Mouse (Mus musculus) brown adipose tissue, adult 24 weeks (tissue): Measurements from ENCODE around the gene Ucn2. TPM values are rescaled to one million over a fixed set of nuclear protein-coding genes. Genes with fewer than 3 reads are reported as not detected.

Source experiments
- H3K27ac ChIP-seq: fragments of 200-500 bp; replicated peaks from 2 replicates; pipeline ENCODE4 v1.5.1; 2012; ENCODE audit warnings: low read depth, mild to moderate bottlenecking, low read length
- H3K4me1 ChIP-seq: fragments of 200-500 bp; 2 replicates; pipeline ENCODE4 v1.6.1; 2012; ENCODE audit warnings: low read length, mixed read lengths; ENCODE audit not compliant: control insufficient read depth, insufficient read depth, insufficient read length
- H3K4me3 ChIP-seq: fragments of 200-500 bp; 2 replicates; pipeline ENCODE4 v1.5.1; 2012; ENCODE audit warnings: low read depth, mild to moderate bottlenecking, low read length, moderate library complexity; ENCODE audit not compliant: insufficient read depth
- polyA plus RNA-seq: library from polyadenylated mRNA; stranded (reverse); fragments of >200 nt; gene quantifications from 2 replicates; pipeline ENCODE4 v1.2.4, GENCODE M21; 2012; ENCODE audit not compliant: missing spikeins, insufficient read depth, insufficient read length

The Ucn2 gene
- polyA plus RNA-seq, 1 experiment = not detected

DNA sequence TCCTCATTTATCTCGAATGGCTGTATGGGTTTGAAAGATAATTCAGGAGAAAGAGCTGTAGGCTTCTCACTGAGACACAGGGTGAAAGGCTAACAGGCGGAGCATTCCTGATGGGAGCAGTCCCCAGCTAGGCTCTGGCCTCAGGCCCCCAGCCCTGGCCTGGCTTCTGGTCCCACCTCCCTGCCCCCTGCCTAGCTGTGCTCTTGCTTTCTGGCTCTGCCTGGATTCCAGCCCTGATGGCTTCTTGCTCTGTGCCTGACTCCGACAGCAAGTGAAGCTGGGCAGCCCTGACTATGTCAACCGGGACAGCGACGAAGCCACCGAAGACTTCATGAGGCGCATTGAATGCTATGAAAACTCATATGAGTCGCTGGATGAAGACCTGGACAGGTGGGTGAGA is 22.3 kb downstream of the Ucn2 start:
- H3K4me1 ChIP-seq = no peaks in the 10 kb centered on the region; the same call in 1 of the 2 replicates
- H3K4me3 ChIP-seq = no peak overlapping the region
- H3K27ac ChIP-seq = no peak overlapping the region

DNA sequence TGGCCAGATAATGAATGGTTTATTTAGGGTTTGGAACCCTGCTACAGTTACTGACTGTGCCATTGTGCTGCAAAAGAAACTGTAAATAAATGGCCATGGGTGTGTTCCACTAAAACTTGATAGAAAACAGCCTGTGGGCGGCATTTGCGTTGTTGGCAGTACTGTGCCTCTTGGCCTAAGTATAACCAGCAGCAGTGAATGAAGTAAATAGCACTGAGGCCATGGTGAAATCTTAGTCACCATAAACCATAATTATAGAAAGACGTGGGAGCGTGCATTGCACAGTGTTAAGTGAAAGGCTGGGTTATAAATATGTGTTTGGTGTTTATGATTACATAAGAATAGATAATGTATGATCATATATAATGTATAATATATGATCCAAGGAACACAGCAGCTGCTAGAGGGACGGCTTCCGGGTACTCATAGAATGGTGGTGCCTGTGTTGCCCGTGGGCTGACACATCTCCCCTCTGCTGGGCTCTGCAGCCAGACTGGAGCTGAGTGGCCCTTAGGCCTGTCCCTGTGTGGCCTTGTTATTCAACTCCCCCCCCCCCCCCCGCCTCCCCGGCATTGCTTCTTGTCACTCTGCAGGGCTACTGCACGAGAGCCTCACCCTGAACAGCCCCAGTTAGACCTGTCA is 23.3 kb downstream of the Ucn2 start:
- no peak overlapping the region for H3K27ac ChIP-seq
- no peaks in the 10 kb centered on the region; the same call in 1 of the 2 replicates for H3K4me1 ChIP-seq
- no peak overlapping the region for H3K4me3 ChIP-seq

DNA sequence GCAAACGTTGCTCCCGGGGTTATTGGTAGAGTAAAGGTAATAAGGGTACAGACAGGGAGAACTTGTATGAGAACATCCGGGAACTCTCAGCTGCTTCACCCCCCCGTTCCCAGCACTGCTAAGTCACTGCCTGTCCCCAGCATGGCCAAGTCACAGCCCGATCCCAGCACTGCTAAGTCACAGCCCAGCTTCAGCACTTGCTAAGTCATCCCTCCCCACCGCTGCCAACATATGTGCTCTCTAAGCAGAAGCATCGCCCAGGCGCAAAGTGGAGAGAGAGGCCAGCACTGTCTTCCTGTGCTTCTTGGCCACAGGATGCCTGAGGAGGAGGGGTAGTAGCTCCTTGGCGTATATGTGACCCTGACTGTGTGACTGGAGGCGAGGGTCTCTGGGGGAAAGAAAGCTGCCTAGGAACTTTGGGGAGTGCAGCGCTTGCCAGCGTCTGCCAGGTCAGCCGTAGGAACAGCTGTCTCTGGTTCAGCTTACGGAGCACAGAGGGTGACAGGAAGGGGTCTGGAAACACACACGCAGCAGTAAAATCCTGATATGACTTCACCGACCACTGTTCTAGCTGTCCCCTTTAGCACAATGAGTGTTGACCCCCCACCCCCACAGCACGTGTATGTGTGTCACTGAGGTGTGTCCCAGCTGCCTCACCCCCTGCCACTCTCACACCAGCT is 24.0 kb downstream of the Ucn2 start:
- H3K4me3 ChIP-seq = no peak overlapping the region
- H3K4me1 ChIP-seq = no peaks in the 10 kb centered on the region; the same call in 1 of the 2 replicates
- H3K27ac ChIP-seq = no peak overlapping the region

DNA sequence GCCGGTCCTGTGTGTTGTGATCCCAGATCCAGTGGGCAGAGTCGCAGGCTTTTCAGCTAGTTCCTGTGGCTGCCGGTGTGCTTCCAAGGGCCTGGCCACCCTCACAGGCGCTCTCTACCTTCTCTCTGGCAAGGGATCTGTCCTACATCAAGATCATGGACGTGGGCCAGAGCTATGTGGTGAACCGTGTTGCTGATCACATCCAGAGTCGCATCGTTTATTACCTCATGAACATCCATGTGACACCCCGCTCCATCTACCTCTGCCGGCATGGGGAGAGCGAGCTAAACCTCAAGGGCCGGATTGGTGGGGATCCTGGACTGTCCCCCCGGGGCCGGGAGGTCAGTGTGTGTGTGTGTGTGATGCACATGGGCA is 24.5 kb downstream of the Ucn2 start:
- H3K4me3 ChIP-seq = no peak overlapping the region
- no peak overlapping the region for H3K27ac ChIP-seq

DNA sequence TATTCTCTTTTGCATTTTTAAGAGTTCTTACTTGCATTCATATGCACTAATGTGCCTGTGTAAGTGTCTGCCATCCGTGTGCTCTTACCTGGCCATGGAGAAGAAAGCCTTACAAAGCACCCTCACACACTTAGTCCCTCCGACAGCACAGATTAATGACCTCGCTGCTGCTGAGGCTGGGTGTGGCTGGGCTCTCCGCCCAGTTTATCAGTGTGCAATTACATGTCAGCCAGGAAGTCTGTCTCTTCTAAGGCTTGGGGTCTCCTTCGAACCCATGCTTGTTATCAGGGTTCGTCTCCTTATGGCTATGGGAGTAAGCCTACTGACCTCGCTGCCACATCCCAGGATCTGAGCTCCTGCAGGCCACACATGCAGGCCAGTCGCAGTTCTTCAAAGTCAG is 29.6 kb downstream of the Ucn2 start:
- H3K4me3 ChIP-seq = no peak overlapping the region
- H3K27ac ChIP-seq = no peak overlapping the region
- no peaks in the 10 kb centered on the region; the same call in 1 of the 2 replicates for H3K4me1 ChIP-seq

More for the DNA sequence above, 24.5 kb downstream of the Ucn2 start:
- no peaks in the 10 kb centered on the region; the same call in 1 of the 2 replicates for H3K4me1 ChIP-seq

DNA sequence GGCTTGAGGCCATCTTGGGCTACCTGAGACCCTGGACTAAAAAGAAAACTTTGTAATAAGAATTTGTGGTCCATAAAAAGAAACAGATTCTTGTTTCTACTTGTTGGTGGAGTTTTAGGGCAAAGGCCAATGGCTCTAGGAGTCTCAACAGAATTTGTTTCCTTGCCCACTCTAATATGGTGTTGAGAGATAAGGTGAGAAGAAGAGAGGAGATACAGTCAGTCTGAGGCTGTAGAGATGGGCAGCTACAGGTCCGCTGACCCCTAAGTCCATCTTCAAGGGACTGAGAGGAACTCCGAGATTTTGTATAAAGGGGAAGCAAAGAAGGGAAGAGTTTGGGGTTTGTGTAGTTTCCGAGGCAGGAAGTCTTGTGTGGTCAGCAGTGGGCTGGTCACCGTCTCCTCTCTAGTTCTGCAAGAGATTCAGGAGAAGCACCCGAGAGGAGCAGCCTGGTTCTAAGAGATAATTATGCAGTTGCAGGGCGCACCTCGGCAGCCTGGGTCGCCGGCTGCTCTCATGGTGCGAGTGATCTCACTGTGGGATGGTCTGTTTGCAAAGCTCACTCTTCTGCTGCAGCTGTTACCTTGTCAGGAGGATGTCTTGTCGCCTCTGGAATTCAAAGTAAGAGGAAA is 31.3 kb downstream of the Ucn2 start:
- Histone ChIP-seq H3K4me1 (no peaks in the 10 kb centered on the region), H3K4me3 (peak overlapping the region; percentile 32), H3K27ac (peak overlapping the region; percentile 55)

DNA sequence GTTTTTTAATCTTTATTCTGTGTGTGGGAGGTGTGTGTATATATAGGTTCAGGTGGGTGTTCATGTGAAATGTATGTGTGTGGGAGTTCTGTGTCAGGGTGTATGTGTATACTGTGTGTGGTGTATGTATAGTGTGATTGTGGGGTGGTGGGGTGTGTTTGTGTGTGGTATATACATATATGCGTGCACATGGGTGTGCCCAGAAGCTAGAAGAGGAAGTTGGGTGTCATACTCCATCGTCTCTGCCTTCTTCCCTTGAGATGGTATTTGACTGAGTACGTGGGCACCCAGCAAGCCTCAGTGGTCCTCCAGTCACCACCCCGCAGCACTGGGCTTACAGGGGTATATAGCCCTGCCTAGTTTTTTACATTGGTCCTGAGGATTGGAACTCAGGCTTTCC is 35.6 kb downstream of the Ucn2 start:
- peaks cover 5% of the 10 kb centered on the region for H3K4me1 ChIP-seq
- no peak overlapping the region for H3K4me3 ChIP-seq
- H3K27ac ChIP-seq = peak overlapping the region; percentile 52

DNA sequence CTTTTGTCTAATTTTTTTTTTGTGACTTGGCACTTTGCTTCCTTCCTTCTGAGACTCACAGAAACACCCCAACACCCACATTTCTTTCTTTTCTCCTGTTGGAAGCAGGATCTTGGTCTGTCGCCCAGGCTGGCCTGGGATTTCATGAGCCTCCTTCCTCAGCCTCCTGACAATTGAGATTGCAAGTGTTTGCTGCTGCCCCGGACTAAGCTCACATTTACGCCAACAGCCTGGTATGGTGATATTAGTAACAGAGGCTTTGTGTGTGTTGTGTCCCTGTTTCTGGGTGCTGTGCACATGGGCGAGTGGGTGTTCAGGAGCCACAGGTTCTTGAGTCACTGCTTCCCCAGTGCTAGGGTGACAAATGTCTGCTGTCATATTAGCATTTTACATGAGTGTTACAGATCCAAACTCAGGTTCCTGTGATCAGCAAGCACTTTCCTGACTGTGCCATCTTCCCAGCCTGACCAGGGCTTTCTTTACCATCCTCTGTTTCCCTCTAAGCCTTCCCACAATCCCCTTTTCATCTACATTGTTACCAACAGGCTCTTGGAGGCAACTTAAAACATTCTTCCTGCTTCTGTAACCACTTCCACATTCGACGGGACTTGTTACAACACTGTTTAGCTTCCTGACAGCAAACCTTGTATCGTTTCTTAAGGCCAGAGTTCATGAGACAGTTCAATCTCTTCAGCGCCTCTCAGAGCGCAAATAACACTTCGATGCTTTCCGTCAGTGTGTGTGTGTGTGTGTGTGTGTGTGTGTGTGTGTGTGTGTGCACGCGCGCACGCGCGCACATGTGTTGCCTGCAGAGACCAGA is 37.3 kb downstream of the Ucn2 start:
- Histone ChIP-seq H3K27ac (peak overlapping the region; percentile 64), H3K4me3 (no peak overlapping the region), H3K4me1 (peaks cover 8% of the 10 kb centered on the region)

DNA sequence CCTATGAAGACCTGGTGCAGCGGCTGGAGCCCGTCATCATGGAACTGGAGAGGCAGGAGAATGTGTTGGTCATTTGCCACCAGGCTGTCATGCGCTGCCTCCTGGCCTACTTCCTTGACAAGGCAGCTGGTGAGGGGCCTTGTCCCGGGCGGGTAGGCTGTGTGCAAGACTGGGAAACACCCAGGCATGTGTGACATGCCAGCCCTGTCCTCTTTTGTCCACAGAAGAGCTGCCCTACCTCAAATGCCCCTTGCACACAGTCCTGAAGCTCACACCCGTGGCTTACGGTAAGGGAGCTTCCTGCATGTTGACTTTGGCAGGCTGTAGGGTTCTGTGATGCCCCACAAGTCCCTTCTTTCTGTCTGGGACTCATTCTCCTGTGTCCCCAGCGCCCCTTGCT is 41.7 kb downstream of the Ucn2 start:
- Histone ChIP-seq H3K27ac (0 out of 2 replicates have a peak overlapping the region, but pooled peaks have one; percentile 17), H3K4me1 (peaks cover 8% of the 10 kb centered on the region), H3K4me3 (no peak overlapping the region)

DNA sequence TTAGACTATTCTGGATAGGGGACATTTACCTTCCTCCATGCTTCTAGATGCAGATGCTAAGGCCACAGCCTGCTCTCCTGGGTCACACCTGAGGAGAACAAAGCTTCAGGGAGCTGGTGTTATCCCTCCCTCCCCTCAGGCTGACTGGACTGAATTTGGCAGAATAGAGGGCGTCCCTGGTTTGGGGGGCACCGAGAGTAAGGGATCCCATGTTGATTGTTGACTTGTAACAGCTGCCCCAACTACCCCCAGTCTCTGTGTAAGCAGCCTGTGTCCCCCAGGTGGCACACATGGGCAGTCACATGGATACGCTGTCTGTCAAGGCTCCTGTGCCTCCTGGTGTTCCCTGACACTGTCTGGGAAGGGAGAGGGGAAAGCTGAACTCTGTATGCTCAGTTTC is 42.6 kb downstream of the Ucn2 start:
- Histone ChIP-seq H3K4me3 (no peak overlapping the region), H3K4me1 (peaks cover 8% of the 10 kb centered on the region), H3K27ac (no peak overlapping the region)

DNA sequence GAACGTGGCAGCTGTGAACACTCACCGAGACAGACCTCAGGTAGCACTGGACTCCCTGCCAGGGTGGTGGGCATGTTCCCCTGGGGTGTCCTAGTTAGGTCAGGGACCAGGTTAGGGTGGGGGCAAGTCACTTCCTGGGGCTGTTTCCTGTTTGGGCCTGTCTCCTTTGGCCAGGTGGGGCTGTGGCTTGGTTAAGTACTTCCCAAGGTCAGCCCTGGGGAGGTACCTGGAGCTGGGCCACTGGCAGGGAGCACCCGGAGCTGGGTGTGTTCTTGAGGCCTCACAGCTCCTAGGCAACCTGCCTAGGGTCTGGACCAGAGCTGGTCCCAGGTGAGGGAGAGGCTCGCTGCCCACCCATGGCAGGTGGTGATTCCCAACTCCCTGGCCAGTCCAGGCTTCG is 43.1 kb downstream of the Ucn2 start:
- H3K27ac ChIP-seq = no peak overlapping the region

DNA sequence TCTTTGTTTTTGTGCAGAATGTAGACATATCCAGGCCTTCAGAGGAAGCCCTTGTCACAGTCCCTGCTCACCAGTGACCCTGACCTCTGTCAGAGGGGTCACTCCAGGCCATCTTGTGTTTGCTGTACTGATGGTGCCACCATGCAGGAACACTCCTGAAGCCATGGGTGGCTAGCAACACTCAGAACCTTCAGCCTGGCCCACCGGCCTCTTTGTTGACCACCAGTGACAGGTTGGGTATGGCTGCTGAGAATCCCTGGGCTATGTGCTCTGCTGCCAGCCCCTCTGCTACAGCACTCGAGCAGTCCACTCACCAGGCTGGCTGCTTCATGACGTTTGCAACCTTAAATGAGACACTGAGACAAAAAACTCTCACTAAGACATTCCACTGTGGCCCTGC is 44.5 kb downstream of the Ucn2 start:
- Histone ChIP-seq H3K4me3 (no peak overlapping the region), H3K27ac (no peak overlapping the region)

More for the DNA sequence above, 43.1 kb downstream of the Ucn2 start:
- Histone ChIP-seq H3K4me3 (no peak overlapping the region), H3K4me1 (peaks cover 4% of the 10 kb centered on the region)

DNA sequence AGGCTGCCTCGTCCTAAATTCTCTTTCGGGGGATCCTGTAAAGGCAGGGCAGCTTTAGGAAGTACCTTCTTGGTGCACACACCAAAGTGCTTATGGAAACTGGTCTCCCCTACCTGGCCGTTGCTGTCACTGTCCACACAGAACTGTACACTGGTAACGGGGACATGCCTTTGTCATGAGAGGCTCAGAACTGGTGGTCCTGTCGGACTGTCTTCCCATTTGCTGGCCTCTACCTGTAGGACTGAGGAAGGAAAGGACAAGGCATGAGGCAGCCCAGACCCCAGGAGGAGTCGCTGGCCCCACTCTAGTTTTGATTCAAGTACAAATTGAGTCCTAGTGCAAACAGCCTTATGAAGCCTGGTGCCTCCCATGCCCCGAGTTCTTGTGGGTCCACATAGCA is 45.2 kb downstream of the Ucn2 start:
- H3K4me1 ChIP-seq = peaks cover 4% of the 10 kb centered on the region
- no peak overlapping the region for H3K4me3 ChIP-seq
- no peak overlapping the region for H3K27ac ChIP-seq

More for the DNA sequence above, 44.5 kb downstream of the Ucn2 start:
- H3K4me1 ChIP-seq = peaks cover 4% of the 10 kb centered on the region

DNA sequence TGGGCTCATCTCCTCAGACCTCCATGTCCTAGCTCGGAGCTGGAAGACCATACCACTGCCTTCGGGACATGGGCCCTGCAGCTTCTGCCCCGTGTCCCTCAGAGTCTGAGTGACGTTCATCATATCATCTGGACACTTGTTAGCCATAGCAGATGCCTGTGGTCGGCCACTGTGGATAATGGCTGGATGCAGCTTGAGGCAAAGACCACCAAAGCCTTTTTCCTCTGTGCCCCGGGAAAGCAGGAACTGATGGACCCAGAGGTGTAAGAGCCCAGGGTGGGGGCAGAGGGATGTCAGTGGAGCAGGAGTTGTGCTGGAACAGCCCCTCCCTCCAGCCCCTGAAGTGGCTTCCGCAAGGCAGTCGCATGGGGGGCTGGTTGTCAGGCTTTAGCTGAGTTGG is 45.9 kb downstream of the Ucn2 start:
- Histone ChIP-seq H3K27ac (no peak overlapping the region), H3K4me3 (no peak overlapping the region), H3K4me1 (peaks cover 4% of the 10 kb centered on the region)

DNA sequence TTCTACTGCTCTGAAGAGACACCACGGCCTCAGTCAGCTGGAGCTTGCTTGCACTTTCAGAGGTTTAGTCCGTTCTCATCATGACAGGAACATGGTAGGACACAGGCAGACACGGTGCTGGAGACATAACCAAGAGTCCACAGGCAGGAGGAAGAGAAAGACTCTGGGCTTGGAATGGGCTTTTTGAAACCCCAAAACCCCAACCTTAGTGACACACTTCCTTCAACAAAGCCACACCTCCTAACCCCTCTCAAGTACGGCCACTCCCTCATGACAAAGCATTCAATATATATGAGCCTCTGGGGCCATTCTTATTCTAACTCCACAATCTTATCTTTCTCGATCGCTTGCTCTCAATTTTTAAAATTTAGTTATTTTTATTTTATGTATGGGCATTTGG is 46.6 kb downstream of the Ucn2 start:
- Histone ChIP-seq H3K4me1 (peaks cover 3% of the 10 kb centered on the region), H3K27ac (no peak overlapping the region), H3K4me3 (no peak overlapping the region)
